Mouse (Mus musculus) erythroblast, embryonic 14.5 days (primary cell): ENCODE results near the gene Stox1. TPM values are rescaled to one million over a fixed set of nuclear protein-coding genes. Genes with fewer than 3 reads are reported as not detected.
"Not testable (repeated sequence)": the region's sequence is repeated elsewhere in the genome, so short reads cannot be mapped to it uniquely, and the experiment has no call there.

ENCODE experiments used
- H3K27me3 ChIP-seq: 2 replicates; pipeline ENCODE4 v1.6.1; 2012; ENCODE audit warnings: inconsistent platforms; ENCODE audit not compliant: control insufficient read depth
- H3K36me3 ChIP-seq: 2 replicates; pipeline ENCODE4 v1.6.1; 2012; ENCODE audit warnings: mild to moderate bottlenecking, inconsistent platforms; ENCODE audit not compliant: control insufficient read depth
- H3K4me1 ChIP-seq: 2 replicates; pipeline ENCODE4 v1.6.1; 2012; ENCODE audit warnings: inconsistent platforms; ENCODE audit not compliant: control insufficient read depth
- H3K4me3 ChIP-seq: replicated peaks from 2 replicates; pipeline ENCODE3; 2012; ENCODE audit warnings: moderate library complexity, mild to moderate bottlenecking, inconsistent platforms
- H3K9me3 ChIP-seq: 2 replicates; pipeline ENCODE4 v1.6.1; 2012; ENCODE audit warnings: low read length, inconsistent platforms, mixed read lengths; ENCODE audit not compliant: control insufficient read depth
- GATA1 ChIP-seq: IDR thresholded peaks from 2 replicates; pipeline ENCODE4 v1.6.1; 2012; ENCODE audit warnings: low read length, inconsistent platforms, mixed read lengths
- TAL1 ChIP-seq: IDR thresholded peaks from 3 replicates; pipeline ENCODE4 v1.6.1; 2012; ENCODE audit warnings: low read length, inconsistent platforms, mixed read lengths
- polyA plus RNA-seq: library from polyadenylated mRNA; stranded (reverse); fragments of >175 nt; gene quantifications from 2 replicates; pipeline ENCODE4 v1.2.3, GENCODE M21; 2012

The Stox1 gene
- not detected in 2 replicates for polyA plus RNA-seq

DNA sequence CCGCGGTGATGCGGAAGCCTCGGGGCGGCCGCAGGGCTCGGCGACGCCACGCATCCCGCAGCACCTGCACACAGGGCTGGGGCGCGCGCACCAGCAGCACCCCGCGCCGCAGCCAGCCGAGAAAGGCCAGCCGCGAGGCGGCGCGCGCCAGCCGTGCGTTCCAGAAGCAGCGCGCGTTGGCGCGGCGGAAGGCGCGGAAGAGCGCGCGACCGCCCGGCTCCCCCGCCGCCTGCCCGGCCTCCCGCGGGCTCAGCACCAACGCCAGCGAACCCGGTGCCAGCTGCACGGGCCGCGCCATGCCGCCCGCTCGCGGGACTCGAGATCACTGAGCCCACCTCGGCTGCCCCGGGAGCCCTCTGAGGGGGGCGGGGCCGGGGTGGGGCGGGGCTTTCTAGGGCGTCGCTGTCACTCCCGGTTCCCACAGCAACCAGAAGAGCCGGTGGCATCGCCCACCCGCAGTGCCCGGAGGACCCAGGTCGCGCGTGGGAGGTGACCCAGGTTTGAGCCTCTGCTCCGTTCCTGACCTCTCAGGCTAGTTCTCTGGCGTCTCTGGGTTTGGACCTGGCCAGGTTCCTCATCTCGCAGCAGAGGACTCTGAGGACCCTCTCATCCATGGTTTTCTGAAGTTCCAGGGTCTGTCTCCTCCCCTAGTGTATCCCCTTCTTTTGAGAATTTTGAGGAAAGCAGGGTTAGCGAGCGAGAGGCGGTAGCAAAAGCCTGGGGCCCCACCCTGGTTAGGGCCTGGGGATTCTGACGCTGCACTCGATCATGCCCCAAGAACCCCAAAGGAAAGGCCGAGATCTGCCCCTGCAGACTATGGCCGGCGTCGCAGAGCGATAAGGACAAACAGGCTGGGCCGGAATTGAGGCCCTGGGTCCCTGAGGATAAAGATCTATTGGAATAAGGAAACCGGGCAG lies at the start of gene Stox1:
Gene Stox1, minus strand, starts transcription at position 358 of the 917 bp plus-strand sequence.
- H3K4me1 ChIP-seq: peaks cover 10% of the 10 kb centered on the region
- no peaks in the 10 kb centered on the region for H3K36me3 ChIP-seq
- peak within 1 kb of the TSS; percentile 64 for H3K4me3 ChIP-seq
- TF ChIP-seq TAL1 (no peak), GATA1 (no peak)
- peaks cover 71% of the 10 kb centered on the region for H3K27me3 ChIP-seq
- no peaks in the 10 kb centered on the region for H3K9me3 ChIP-seq

DNA sequence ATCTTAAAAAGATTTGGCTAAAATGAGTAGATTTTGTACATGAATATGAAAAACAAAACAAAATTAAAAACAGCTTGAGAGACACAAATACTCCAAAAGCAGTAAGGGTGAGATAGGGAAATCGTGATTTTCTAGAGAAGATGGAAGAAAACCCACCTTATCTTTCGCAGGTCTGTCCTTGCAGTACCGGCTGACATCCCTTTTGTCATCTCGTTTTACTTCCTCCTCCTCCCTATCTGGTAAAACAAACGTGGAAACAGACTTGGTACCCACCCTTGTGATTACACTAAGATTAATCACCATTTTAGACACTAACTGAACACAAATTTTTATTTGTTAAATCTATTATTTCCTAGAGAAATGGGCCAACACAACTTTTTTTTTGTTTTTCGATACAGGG lies 24.9 kb upstream of the Stox1 start:
- peaks cover 96% of the 10 kb centered on the region for H3K36me3 ChIP-seq
- TF ChIP-seq TAL1 (no peak), GATA1 (no peak)
- no peak overlapping the region for H3K4me3 ChIP-seq
- no peaks in the 10 kb centered on the region for H3K9me3 ChIP-seq
- H3K27me3 ChIP-seq: no peaks in the 10 kb centered on the region
- H3K4me1 ChIP-seq: no peaks in the 10 kb centered on the region

GRCm38 (mm10) chr10:62739961-62740737 lies 14.2 kb upstream of the Stox1 start:
- no peak for TF ChIP-seq TAL1
- no peak for TF ChIP-seq GATA1
- H3K4me3 ChIP-seq: no peak overlapping the region

DNA sequence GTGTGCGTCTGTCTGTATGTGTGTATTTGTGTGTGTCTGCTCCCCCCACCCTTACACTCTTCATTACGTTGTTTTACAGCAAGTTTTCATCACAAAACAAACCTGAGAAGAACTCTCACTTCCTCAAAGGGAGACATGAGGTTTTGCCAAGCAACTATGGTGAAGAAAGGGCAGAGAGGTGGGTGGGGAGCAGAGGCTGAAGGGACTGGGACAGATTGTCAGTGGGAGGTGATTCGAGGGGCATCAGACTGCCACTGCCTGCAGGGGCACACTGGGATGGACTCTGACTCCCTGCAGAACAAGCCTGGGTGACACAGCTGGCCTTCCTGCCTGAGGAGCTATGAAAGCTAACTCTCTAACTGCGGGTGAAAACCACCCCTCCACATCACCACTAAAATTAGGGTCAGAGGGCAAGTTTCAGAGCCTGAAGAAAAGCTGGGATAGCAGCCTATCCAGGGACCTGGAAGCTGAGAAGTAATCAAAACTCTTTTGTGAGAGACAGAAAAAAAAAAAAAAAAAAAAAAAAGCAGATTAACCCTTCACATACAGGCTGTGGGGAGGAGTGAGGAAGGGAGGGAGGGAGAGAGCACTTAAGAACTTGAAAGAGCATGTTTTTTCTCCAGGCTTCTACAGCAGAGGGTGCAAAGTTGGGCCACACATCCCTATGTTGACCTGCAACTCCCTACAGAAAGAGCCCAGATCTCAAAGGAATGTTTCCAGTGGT lies 11.2 kb upstream of the Stox1 start:
- Histone ChIP-seq H3K4me1 (no peaks in the 10 kb centered on the region), H3K36me3 (peaks cover 20% of the 10 kb centered on the region), H3K9me3 (no peaks in the 10 kb centered on the region), H3K4me3 (no peak overlapping the region), H3K27me3 (no peaks in the 10 kb centered on the region)
- TF ChIP-seq GATA1: no peak
- TF ChIP-seq TAL1: no peak

More at GRCm38 (mm10) chr10:62739961-62740737, 14.2 kb upstream of the Stox1 start:
- peaks cover 49% of the 10 kb centered on the region for H3K36me3 ChIP-seq
- no peaks in the 10 kb centered on the region for H3K9me3 ChIP-seq
- H3K4me1 ChIP-seq: no peaks in the 10 kb centered on the region
- no peaks in the 10 kb centered on the region for H3K27me3 ChIP-seq

GRCm38 (mm10) chr10:62730826-62731225 lies 4.9 kb upstream of the Stox1 start:
- H3K4me1 ChIP-seq: peaks cover 5% of the 10 kb centered on the region
- H3K36me3 ChIP-seq: no peaks in the 10 kb centered on the region
- H3K27me3 ChIP-seq: peaks cover 29% of the 10 kb centered on the region

DNA sequence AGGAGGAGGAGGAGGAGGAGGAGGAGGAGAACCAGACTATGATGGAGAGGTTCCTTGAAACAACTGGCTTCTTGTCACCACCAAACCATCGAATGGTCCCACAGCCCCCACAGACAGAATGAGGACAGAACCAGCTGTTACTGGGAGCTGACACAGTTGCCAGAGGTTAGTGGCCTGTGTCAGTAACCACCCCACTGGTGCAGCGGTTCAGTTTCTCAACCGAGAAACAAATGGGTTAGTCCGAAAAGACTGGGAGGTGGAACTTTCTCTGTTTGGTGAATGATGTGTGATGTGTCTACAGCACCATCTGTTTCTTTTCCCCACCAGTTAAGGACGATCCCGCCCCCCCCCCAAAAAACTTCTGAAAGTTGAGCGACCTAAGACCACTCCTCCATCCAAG lies 992 bp downstream of the Stox1 start:
- no peak overlapping the region for H3K4me3 ChIP-seq
- H3K27me3 ChIP-seq: peaks cover 70% of the 10 kb centered on the region
- TF ChIP-seq TAL1 (no peak), GATA1 (no peak)
- H3K36me3 ChIP-seq: no peaks in the 10 kb centered on the region
- no peaks in the 10 kb centered on the region for H3K9me3 ChIP-seq
- peaks cover 10% of the 10 kb centered on the region for H3K4me1 ChIP-seq

More at GRCm38 (mm10) chr10:62730826-62731225, 4.9 kb upstream of the Stox1 start:
- TF ChIP-seq GATA1 (no peak), TAL1 (no peak)
- Histone ChIP-seq H3K4me3 (no peak overlapping the region), H3K9me3 (no peaks in the 10 kb centered on the region)

GRCm38 (mm10) chr10:62722701-62723100 lies 3.2 kb downstream of the Stox1 start:
- TF ChIP-seq GATA1: no peak
- no peak for TF ChIP-seq TAL1
- Histone ChIP-seq H3K9me3 (no peaks in the 10 kb centered on the region), H3K4me1 (peaks cover 10% of the 10 kb centered on the region), H3K4me3 (no peak overlapping the region), H3K36me3 (no peaks in the 10 kb centered on the region), H3K27me3 (peaks cover 61% of the 10 kb centered on the region)

DNA sequence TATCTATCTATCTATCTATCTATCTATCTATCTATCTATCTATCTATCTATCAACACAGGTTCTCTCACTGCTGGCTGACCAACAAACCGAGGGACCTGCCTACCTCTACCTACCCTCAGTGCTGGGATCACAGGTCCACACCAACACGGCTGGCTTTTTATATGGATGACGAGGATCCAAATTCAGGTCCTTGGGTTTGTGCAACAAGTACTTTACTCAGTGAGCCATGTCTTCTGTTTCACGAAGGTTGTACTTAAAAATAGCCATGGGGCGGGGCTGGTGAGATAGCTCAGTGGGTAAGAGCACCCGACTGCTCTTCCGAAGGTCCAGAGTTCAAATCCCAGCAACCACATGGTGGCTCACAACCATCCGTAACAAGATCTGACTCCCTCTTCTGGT lies 5.4 kb downstream of the Stox1 start:
- not testable (repeated sequence) for H3K36me3 ChIP-seq, H3K4me1 ChIP-seq, H3K9me3 ChIP-seq, H3K4me3 ChIP-seq
- peaks cover 40% of the 10 kb centered on the region for H3K27me3 ChIP-seq
